Mouse (Mus musculus) lung, embryonic 14.5 days (tissue): ENCODE results near the gene Rab11fip4. TPM values are rescaled to one million over a fixed set of nuclear protein-coding genes. Genes with fewer than 3 reads are reported as not detected.

Source experiments
- ATAC-seq: fragments of 200-750 bp; cut with Nextera tagmentation; 2 replicates; pipeline ENCODE4 v1.8.0; 2017; ENCODE audit warnings: mild to moderate bottlenecking, moderate TSS enrichment, moderate library complexity; ENCODE audit not compliant: insufficient read depth
- DNase-seq: peaks from one replicate; pipeline ENCODE4 v3.0.0-alpha.2; 2015
- H3K27ac ChIP-seq: fragments of 300-500 bp; sonication (generic); 2 replicates; pipeline ENCODE4 v1.5.1; 2014; ENCODE audit warnings: low read depth, mild to moderate bottlenecking, moderate library complexity
- H3K27me3 ChIP-seq: fragments of 300-500 bp; sonication (generic); 2 replicates; pipeline ENCODE4 v1.6.1; 2014; ENCODE audit warnings: low read length, control low read depth; ENCODE audit not compliant: insufficient read depth
- H3K36me3 ChIP-seq: fragments of 300-500 bp; sonication (generic); 2 replicates; pipeline ENCODE4 v1.6.1; 2014; ENCODE audit warnings: control low read depth; ENCODE audit not compliant: insufficient read depth
- H3K4me1 ChIP-seq: fragments of 300-500 bp; sonication (generic); 2 replicates; pipeline ENCODE4 v1.6.1; 2014; ENCODE audit warnings: antibody characterized with exemption, control low read depth; ENCODE audit not compliant: insufficient read depth
- H3K4me2 ChIP-seq: fragments of 300-500 bp; sonication (generic); 2 replicates; pipeline ENCODE4 v1.6.1; 2014; ENCODE audit warnings: mild to moderate bottlenecking
- H3K4me3 ChIP-seq: fragments of 300-500 bp; sonication (generic); 2 replicates; pipeline ENCODE4 v1.5.1; 2014; ENCODE audit warnings: low read depth, low read length
- H3K9ac ChIP-seq: fragments of 300-500 bp; sonication (generic); 2 replicates; pipeline ENCODE4 v1.6.1; 2014
- H3K9me3 ChIP-seq: fragments of 300-500 bp; sonication (generic); 2 replicates; pipeline ENCODE4 v1.6.1; 2016; ENCODE audit warnings: low read depth, low read length, control low read depth
- CTCF ChIP-seq: IDR thresholded peaks from 2 replicates; pipeline ENCODE4 v1.5.1; 2016; ENCODE audit warnings: antibody characterized with exemption, low read depth
- WGBS: fragments of 180-500 bp; shearing (Covaris S2); extraction: QIAGEN DNeasy Blood & Tissue Kit; methylation state at CpG from one replicate; pipeline ENCODE4 v1.1.7; 2014; 5-methylcytosine and 5-hydroxymethylcytosine counted together
- polyA plus RNA-seq: library from polyadenylated mRNA; unstranded; fragments of >200 nt; fragmentation: Nextera tagmentation; extraction: Ambion mirVana; gene quantifications from 2 replicates; pipeline ENCODE4 v1.2.1, GENCODE M21; 2014

Rab11fip4 gene
- polyA plus RNA-seq, 1 experiment from 2014 or later, result 2.3 TPM

- ATAC-seq, result no peak
- WGBS, result 78% methylated on average over 2 of the region's 2 CpGs
- Histone ChIP-seq H3K27ac (no peak overlapping the region), H3K36me3 (no peaks in the 10 kb centered on the region), H3K9ac (no peak overlapping the region), H3K4me3 (no peak overlapping the region), H3K9me3 (no peaks in the 10 kb centered on the region), H3K4me1 (no peaks in the 10 kb centered on the region), H3K27me3 (no peaks in the 10 kb centered on the region), H3K4me2 (no peak overlapping the region)
- no peak for DNase-seq
- no peak for TF ChIP-seq CTCF
Observed at GRCm38 (mm10) chr11:79676483-79676967, 85.5 kb downstream of the Rab11fip4 start.

- no peak overlapping the region for H3K4me3 ChIP-seq
- ATAC-seq (no peak), DNase-seq (no peak)
- no peak for TF ChIP-seq CTCF
- no peak overlapping the region for H3K4me2 ChIP-seq
- no peaks in the 10 kb centered on the region for H3K36me3 ChIP-seq
- no peaks in the 10 kb centered on the region for H3K4me1 ChIP-seq
- no peak overlapping the region for H3K9ac ChIP-seq
- H3K27ac ChIP-seq, result no peak overlapping the region
- 75% methylated on average over 9 of the region's 9 CpGs for WGBS
- H3K27me3 ChIP-seq, result no peaks in the 10 kb centered on the region
- H3K9me3 ChIP-seq, result no peaks in the 10 kb centered on the region
Observed at GRCm38 (mm10) chr11:79677402-79677801, 86.4 kb downstream of the Rab11fip4 start.

- Histone ChIP-seq H3K9me3 (no peaks in the 10 kb centered on the region), H3K9ac (no peak overlapping the region), H3K4me2 (no peak overlapping the region), H3K4me1 (no peaks in the 10 kb centered on the region), H3K27ac (no peak overlapping the region), H3K36me3 (no peaks in the 10 kb centered on the region), H3K4me3 (no peak overlapping the region), H3K27me3 (no peaks in the 10 kb centered on the region)
- no peak for ATAC-seq
- 80% methylated on average over 20 of the region's 20 CpGs for WGBS
- DNase-seq, result no peak
- TF ChIP-seq CTCF, result no peak
Observed at GRCm38 (mm10) chr11:79678363-79679153, 87.5 kb downstream of the Rab11fip4 start.

GRCm38 (mm10) chr11:79679929-79680328, 88.9 kb downstream of the Rab11fip4 start:
- Histone ChIP-seq H3K4me3 (no peak overlapping the region), H3K36me3 (no peaks in the 10 kb centered on the region), H3K27me3 (no peaks in the 10 kb centered on the region), H3K4me1 (no peaks in the 10 kb centered on the region), H3K27ac (no peak overlapping the region), H3K9me3 (no peaks in the 10 kb centered on the region), H3K4me2 (no peak overlapping the region), H3K9ac (no peak overlapping the region)
- DNase-seq (no peak), ATAC-seq (no peak)
- no peak for TF ChIP-seq CTCF
- 66% methylated on average over 5 of the region's 5 CpGs for WGBS

GRCm38 (mm10) chr11:79680559-79680958, 89.5 kb downstream of the Rab11fip4 start:
- Histone ChIP-seq H3K9ac (no peak overlapping the region), H3K4me3 (no peak overlapping the region), H3K4me1 (no peaks in the 10 kb centered on the region), H3K27me3 (no peaks in the 10 kb centered on the region), H3K9me3 (no peaks in the 10 kb centered on the region), H3K36me3 (no peaks in the 10 kb centered on the region), H3K4me2 (no peak overlapping the region), H3K27ac (no peak overlapping the region)
- 89% methylated on average over 11 of the region's 11 CpGs for WGBS
- no peak for ATAC-seq
- no peak for TF ChIP-seq CTCF
- no peak for DNase-seq

- 74% methylated on average over 5 of the region's 5 CpGs for WGBS
- Histone ChIP-seq H3K4me3 (no peak overlapping the region), H3K4me1 (no peaks in the 10 kb centered on the region), H3K36me3 (no peaks in the 10 kb centered on the region), H3K9me3 (no peaks in the 10 kb centered on the region), H3K27ac (no peak overlapping the region), H3K27me3 (no peaks in the 10 kb centered on the region), H3K9ac (no peak overlapping the region), H3K4me2 (no peak overlapping the region)
- no peak for ATAC-seq
- TF ChIP-seq CTCF, result no peak
- DNase-seq, result no peak
Observed at GRCm38 (mm10) chr11:79681182-79681581, 90.2 kb downstream of the Rab11fip4 start.

DNA sequence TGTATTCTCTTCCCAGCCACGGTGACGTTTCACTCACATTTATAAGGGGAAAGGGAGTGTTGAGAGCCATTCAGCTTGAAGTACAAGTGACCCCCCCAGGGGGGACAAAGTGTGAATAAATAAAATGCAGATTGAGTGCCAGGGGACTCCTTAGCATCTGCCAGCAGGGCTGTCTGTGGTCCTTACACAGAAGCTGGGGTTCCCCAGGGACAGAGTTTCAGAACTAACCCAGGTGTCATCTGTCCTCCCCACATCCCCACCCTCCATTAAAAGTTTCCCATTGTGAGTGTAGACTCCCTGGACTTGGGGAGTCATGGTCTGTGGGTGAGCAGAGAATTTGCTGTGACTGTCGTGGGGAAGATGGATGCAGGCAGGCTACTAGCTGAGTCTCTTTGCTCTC, 90.8 kb downstream of the Rab11fip4 start:
- Histone ChIP-seq H3K36me3 (no peaks in the 10 kb centered on the region), H3K27ac (no peak overlapping the region), H3K27me3 (no peaks in the 10 kb centered on the region), H3K9me3 (no peaks in the 10 kb centered on the region), H3K4me3 (no peak overlapping the region), H3K4me2 (no peak overlapping the region), H3K9ac (no peak overlapping the region), H3K4me1 (no peaks in the 10 kb centered on the region)
- DNase-seq, result no peak
- WGBS, result 37% methylated on average over 3 of the region's 3 CpGs
- no peak for ATAC-seq
- no peak for TF ChIP-seq CTCF
